Mouse (Mus musculus): ENCODE results near the gene Olfr1532-ps1. TPM values are rescaled to one million over a fixed set of nuclear protein-coding genes. Genes with fewer than 3 reads are reported as not detected.

Gene Olfr1532-ps1
- not detected in 2 replicates for polyA plus RNA-seq (2015; fragmentation: Nextera tagmentation; extraction: Ambion mirVana)

DNA sequence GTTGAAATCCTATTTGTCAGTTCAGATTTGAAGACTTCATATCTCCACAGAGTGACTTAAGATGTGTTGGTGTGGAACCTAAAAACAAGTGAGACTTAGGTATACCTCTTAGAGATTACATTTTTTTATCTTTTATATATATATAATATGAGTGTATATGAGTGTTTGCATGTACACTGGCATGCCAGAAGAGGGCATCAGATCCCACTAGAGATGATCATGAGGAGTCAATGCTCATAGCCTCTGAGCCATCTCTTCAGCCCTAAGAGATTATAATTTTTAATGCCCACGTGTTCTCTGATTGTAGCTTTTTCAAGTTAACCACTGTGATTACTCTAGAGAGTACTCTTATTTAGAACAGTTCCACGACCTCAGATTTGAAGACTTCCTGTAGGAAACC, at the start of gene Olfr1532-ps1:
Gene Olfr1532-ps1 (plus strand): TSS at position 326 of the 400 bp plus-strand sequence.

GRCm38 (mm10) chr7:106862885-106863284, 44.9 kb upstream of the Olfr1532-ps1 start, which contains the start of gene Olfr704:
Gene Olfr704 (plus strand): TSS chr7:106863185.

DNA sequence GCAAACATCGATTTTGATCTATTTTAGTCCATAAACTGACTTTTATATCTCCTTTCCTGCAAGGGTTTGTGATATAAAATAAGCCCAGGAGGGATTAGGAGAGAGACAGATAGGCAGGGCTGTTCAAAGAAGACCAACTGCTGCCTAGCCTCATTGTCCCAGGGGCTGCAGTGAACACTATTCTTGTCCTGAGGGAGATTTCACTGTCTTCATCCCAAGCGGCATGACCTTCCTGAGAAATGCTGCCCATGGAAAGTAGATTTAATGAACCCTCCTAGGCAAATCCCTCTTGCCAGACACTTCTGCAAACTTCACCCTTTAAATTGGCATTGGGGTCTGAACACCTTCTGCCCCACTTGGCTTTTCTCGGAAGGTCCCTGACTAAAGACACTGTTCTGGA, 31.0 kb upstream of the Olfr1532-ps1 start, which contains the start of gene Olfr705:
Gene Olfr705 (minus strand): TSS at position 101 of the 400 bp plus-strand sequence.

DNA sequence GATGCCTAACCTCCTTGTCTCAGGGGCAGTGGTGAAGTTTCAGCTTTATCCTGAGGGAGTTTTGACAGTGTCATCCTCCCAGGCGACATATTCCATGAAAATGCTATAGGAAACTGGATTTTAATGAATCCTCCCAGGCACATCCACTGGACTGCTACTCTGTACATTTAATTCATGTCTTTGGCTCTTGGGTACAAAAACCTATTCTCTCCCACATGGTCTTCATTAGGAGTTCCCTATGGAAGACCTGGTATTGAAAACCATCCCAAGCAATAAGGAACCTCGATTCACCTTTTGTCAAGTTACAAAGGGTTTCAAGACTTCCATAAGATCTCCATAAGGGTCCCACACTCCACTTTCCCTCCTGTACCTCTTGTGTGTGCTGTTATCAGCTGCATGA, 19.7 kb upstream of the Olfr1532-ps1 start, which contains the start of gene Olfr706:
Gene Olfr706 (minus strand): TSS at position 101 of the 400 bp plus-strand sequence.

GRCm38 (mm10) chr7:106901141-106901540, 6.7 kb upstream of the Olfr1532-ps1 start, which contains the start of gene Olfr707:
Gene Olfr707 (minus strand): TSS chr7:106901241.

DNA sequence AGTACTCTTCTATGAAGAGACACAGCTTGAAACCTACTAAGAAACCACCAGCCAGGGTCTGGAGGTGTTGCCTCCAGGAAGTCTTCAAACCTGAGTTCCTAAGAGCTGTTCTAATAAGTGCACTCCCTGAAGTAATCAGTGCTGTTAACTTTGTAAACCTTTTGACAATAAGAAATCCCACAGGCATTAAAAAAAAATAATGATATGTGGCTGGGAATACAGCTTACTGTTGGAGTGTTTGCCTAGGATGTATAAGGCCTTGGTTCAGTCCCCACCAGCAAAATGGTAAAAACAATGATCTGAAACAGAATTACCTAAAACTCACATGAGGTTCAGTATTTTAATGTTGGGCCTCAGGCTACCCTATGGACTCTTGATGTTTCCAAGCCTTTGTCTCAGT, 24.3 kb downstream of the Olfr1532-ps1 start, which contains the start of gene Olfr709-ps1:
Gene Olfr709-ps1 (minus strand): TSS at position 101 of the 400 bp plus-strand sequence.

DNA sequence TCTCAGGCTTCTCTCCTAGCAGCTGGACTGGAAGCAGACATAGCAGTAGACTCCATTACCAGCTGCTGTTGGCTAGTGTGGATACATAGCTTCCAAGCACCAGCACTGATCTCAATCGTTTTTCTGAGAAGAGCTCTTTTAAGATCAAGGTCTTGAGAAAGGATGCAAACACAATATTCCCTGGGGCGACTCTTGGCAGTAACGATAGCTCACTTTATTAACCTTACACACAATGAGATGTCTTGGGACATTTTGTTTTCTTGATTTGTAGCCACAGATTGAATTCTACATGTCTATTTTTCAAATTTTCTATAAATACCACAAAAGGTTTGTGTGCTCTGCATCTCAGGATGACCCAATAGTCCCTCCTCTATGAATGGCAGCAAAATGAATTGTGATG, 40.4 kb downstream of the Olfr1532-ps1 start, which contains the start of gene Olfr710:
Gene Olfr710 (minus strand): TSS at position 101 of the 400 bp plus-strand sequence.

DNA sequence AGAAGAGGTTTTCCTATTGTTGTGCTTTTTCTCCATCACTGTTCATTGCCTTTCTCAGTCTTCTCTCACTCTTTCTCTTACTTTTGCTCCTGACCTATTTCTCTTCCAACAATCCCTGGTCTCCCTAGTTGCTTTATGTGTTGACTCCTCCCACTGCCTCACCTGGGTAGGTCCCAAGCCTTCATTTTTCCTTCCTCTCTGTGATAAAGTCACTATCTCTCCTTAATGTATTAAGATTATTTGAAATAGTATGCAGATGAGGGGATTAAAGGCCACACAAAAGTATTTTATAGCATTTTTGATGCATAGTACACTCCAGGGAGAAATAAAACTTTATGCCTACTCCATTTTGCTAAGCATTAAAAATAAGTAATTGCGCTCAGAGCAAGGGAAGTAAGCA, 56.0 kb downstream of the Olfr1532-ps1 start, which contains the start of gene Olfr6:
Gene Olfr6 (minus strand): TSS at position 101 of the 400 bp plus-strand sequence.

Other genes starting within 250 kb of the Olfr1532-ps1 start
- not detected in 2 replicates for gene Olfr693, start 227.4 kb upstream of the Olfr1532-ps1 start, polyA plus RNA-seq (2015; fragmentation: Nextera tagmentation; extraction: Ambion mirVana)
- not detected in 2 replicates for gene Olfr694, start 216.2 kb upstream of the Olfr1532-ps1 start, polyA plus RNA-seq (2015; fragmentation: Nextera tagmentation; extraction: Ambion mirVana)
- not detected in 2 replicates for gene Olfr695, start 191.6 kb upstream of the Olfr1532-ps1 start, polyA plus RNA-seq (2015; fragmentation: Nextera tagmentation; extraction: Ambion mirVana)
- not detected in 2 replicates for gene Olfr697, start 165.6 kb upstream of the Olfr1532-ps1 start, polyA plus RNA-seq (2015; fragmentation: Nextera tagmentation; extraction: Ambion mirVana)
- not detected in 2 replicates for gene Olfr698, start 152.6 kb upstream of the Olfr1532-ps1 start, polyA plus RNA-seq (2015; fragmentation: Nextera tagmentation; extraction: Ambion mirVana)
- gene Olfr699, start 114.8 kb upstream of the Olfr1532-ps1 start, polyA plus RNA-seq (2015; fragmentation: Nextera tagmentation; extraction: Ambion mirVana) = not detected in 2 replicates
- gene Olfr700, start 99.2 kb upstream of the Olfr1532-ps1 start, polyA plus RNA-seq (2015; fragmentation: Nextera tagmentation; extraction: Ambion mirVana) = not detected in 2 replicates
- gene Olfr701, start 93.9 kb upstream of the Olfr1532-ps1 start, polyA plus RNA-seq (2015; fragmentation: Nextera tagmentation; extraction: Ambion mirVana) = 0.04 TPM in 1 of 2 replicates, not detected in the other
- gene Olfr702, start 74.1 kb upstream of the Olfr1532-ps1 start, polyA plus RNA-seq (2015; fragmentation: Nextera tagmentation; extraction: Ambion mirVana) = not detected in 2 replicates
- not detected in 2 replicates for gene Olfr703, start 64.6 kb upstream of the Olfr1532-ps1 start, polyA plus RNA-seq (2015; fragmentation: Nextera tagmentation; extraction: Ambion mirVana)
- gene Olfr704, start 44.8 kb upstream of the Olfr1532-ps1 start, polyA plus RNA-seq (2015; fragmentation: Nextera tagmentation; extraction: Ambion mirVana) = not detected in 2 replicates
- not detected in 2 replicates for gene Olfr705, start 31.1 kb upstream of the Olfr1532-ps1 start, polyA plus RNA-seq (2015; fragmentation: Nextera tagmentation; extraction: Ambion mirVana)
- not detected in 2 replicates for gene Olfr706, start 19.8 kb upstream of the Olfr1532-ps1 start, polyA plus RNA-seq (2015; fragmentation: Nextera tagmentation; extraction: Ambion mirVana)
- gene Olfr707, start 6.8 kb upstream of the Olfr1532-ps1 start, polyA plus RNA-seq (2015; fragmentation: Nextera tagmentation; extraction: Ambion mirVana) = not detected in 2 replicates
- not detected in 2 replicates for gene Olfr709-ps1, start 24.2 kb downstream of the Olfr1532-ps1 start, polyA plus RNA-seq (2015; fragmentation: Nextera tagmentation; extraction: Ambion mirVana)
- not detected in 2 replicates for gene Olfr710, start 40.3 kb downstream of the Olfr1532-ps1 start, polyA plus RNA-seq (2015; fragmentation: Nextera tagmentation; extraction: Ambion mirVana)
- gene Olfr6, start 55.9 kb downstream of the Olfr1532-ps1 start, polyA plus RNA-seq (2015; fragmentation: Nextera tagmentation; extraction: Ambion mirVana) = not detected in 2 replicates
- not detected in 2 replicates for gene Olfr711, start 67.5 kb downstream of the Olfr1532-ps1 start, polyA plus RNA-seq (2015; fragmentation: Nextera tagmentation; extraction: Ambion mirVana)
- gene Olfr2, start 98.1 kb downstream of the Olfr1532-ps1 start, polyA plus RNA-seq (2015; fragmentation: Nextera tagmentation; extraction: Ambion mirVana) = not detected in 2 replicates
- not detected in 2 replicates for gene Olfr713, start 123.2 kb downstream of the Olfr1532-ps1 start, polyA plus RNA-seq (2015; fragmentation: Nextera tagmentation; extraction: Ambion mirVana)
- not detected in 2 replicates for gene Olfr714, start 163.0 kb downstream of the Olfr1532-ps1 start, polyA plus RNA-seq (2015; fragmentation: Nextera tagmentation; extraction: Ambion mirVana)
- gene Olfr17, start 185.2 kb downstream of the Olfr1532-ps1 start, polyA plus RNA-seq (2015; fragmentation: Nextera tagmentation; extraction: Ambion mirVana) = not detected in 2 replicates
- gene Olfr715b, start 202.4 kb downstream of the Olfr1532-ps1 start, polyA plus RNA-seq (2015; fragmentation: Nextera tagmentation; extraction: Ambion mirVana) = not detected in 2 replicates
- not detected in 2 replicates for gene Olfr715, start 223.1 kb downstream of the Olfr1532-ps1 start, polyA plus RNA-seq (2015; fragmentation: Nextera tagmentation; extraction: Ambion mirVana)
- gene Olfr716, start 230.3 kb downstream of the Olfr1532-ps1 start, polyA plus RNA-seq (2015; fragmentation: Nextera tagmentation; extraction: Ambion mirVana) = not detected in 2 replicates

Data from spleen, postnatal 0 days (tissue).